Mouse (Mus musculus) lung, postnatal 0 days (tissue): ENCODE measurements around the gene Pde10a.

Source experiments
- CTCF ChIP-seq: IDR thresholded peaks from 2 replicates; pipeline ENCODE4 v1.5.1; 2016; ENCODE audit warnings: antibody characterized with exemption, mild to moderate bottlenecking
- EP300 ChIP-seq: IDR thresholded peaks from 2 replicates; pipeline ENCODE4 v1.6.1; 2016; ENCODE audit warnings: antibody characterized with exemption, mild to moderate bottlenecking, control low read depth

DNA sequence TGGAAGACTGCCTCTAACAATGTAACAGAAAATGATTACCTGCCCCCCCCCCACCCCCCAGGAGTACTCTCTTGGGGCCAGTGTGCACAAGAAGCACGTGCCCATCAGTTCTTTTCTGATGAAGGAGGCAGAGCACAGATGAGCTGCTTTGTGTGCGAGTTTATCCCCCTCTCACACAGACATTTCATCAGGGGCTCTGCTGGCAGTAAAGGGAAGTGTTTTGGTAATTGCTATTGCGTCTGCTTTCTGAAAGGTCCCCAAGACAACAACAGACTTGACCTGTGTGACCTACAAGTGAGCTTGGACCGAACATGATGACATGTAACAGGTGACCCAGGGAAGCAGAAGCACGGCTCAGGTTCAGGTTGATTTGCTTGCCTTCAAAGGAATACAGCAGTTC, 95.2 kb downstream of the Pde10a start:
- TF ChIP-seq CTCF (no peak), EP300 (no peak)
